Mouse (Mus musculus) c-Kit-positive CD71-positive TER-119-positive erythroid progenitor cells, embryonic 14.5 days (primary cell): Measurements from ENCODE around the gene Sh3gl3.
A peak's percentile ranks its signal among the peaks of the same experiment; 100 is the strongest.

Source experiments
- DNase-seq: peaks from one replicate; pipeline ENCODE4 v3.0.0-alpha.2; 2013; ENCODE audit warnings: low spot score

The Sh3gl3 gene

GRCm38 (mm10) chr7:82173540-82173939 lies at the start of gene Sh3gl3:
Gene Sh3gl3, plus strand, starts transcription at chr7:82173840.
- DNase-seq: no peak

GRCm38 (mm10) chr7:82138196-82138595 lies 35.4 kb upstream of the Sh3gl3 start:
- no peak for DNase-seq

DNA sequence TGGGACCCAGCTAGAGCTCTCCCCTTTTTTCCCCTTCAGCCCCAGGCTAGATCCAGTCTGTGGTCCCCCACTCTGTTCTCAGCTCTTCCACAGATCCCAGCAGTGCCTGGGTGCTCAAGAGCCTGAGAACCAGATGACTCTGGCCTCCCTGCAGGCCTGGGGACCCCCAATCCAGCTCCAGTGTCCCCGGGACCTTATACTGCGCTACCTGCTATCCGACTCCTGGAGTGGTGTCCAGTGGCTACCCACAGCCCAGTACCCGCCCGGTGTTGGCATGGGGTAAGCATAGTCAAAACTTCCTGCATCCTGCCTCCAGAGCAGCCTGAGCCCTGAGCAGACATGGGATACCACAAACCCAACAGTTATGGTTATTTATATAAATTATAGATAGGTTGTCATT lies 26.5 kb upstream of the Sh3gl3 start:
- no peak for DNase-seq

- no peak for DNase-seq
Measured at GRCm38 (mm10) chr7:82164681-82165080, 9.0 kb upstream of the Sh3gl3 start.

GRCm38 (mm10) chr7:82174571-82175326 lies 1.1 kb downstream of the Sh3gl3 start:
- peak; percentile 5 for DNase-seq

- no peak for DNase-seq
Measured at GRCm38 (mm10) chr7:82175327-82175721, 1.7 kb downstream of the Sh3gl3 start.

DNA sequence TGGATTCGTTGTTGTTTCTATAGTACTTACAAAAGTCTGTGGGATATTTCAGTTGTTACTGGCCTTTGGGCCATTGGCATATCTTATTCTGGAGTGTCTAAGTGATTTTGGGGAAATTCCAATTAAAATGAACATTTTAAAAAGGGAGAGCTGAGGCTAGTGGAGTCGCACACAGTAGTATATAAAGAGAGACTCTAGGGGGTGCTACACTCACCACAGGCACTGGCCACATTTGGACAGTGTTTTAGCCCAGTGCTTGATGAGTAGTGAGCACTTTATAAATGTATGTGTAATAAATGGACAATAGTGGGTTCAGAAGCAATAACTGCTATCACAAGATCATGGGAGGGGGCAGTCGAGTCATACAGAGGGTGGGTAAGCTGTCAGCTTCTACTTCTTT lies 2.6 kb downstream of the Sh3gl3 start:
- DNase-seq: no peak

- no peak for DNase-seq
Measured at GRCm38 (mm10) chr7:82177336-82177735, 3.7 kb downstream of the Sh3gl3 start.

DNA sequence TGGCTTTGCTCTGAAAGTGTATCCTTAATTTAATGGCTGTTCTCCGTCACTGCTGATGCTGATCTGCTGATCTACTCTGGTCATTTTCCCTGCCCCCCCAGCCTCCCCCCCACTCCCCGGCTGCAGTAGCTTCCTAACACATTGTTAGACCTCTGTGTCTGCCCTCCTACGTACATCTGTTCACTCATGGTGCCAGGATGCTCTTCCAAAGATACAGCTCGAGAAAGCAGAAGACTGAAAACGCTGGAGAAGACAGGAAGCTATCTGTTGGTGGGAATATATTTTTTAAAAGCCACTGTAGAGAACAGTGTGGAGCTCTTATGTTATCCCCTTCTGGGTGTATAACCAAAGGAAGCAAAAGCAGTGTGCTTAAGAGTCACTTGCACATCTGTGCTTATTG lies 7.3 kb downstream of the Sh3gl3 start:
- DNase-seq: no peak

- DNase-seq: no peak
Measured at GRCm38 (mm10) chr7:82182781-82183180, 9.1 kb downstream of the Sh3gl3 start.

- no peak for DNase-seq
Measured at GRCm38 (mm10) chr7:82191604-82192003, 18.0 kb downstream of the Sh3gl3 start.

- DNase-seq: no peak
Measured at GRCm38 (mm10) chr7:82192512-82192911, 18.9 kb downstream of the Sh3gl3 start.

DNA sequence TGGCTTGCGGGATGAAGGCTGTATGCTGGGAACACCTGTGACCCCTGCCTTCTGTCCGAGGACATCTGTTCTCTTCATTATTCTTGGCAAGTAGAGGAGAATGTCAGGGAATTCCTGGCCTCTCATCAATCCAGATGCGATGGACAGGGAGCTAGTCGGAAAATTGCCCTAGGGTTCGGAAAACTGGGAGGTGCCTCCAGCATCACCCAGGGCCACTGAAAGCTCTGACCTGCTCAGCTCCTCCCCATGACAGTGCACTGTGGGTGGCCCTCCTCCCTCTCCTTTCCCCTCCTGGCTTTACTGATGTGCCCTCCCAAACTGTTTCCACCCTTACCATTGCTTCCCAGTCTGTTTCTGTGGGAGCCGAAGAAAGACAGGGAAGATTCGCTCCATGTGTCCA lies 29.5 kb downstream of the Sh3gl3 start:
- DNase-seq: no peak

DNA sequence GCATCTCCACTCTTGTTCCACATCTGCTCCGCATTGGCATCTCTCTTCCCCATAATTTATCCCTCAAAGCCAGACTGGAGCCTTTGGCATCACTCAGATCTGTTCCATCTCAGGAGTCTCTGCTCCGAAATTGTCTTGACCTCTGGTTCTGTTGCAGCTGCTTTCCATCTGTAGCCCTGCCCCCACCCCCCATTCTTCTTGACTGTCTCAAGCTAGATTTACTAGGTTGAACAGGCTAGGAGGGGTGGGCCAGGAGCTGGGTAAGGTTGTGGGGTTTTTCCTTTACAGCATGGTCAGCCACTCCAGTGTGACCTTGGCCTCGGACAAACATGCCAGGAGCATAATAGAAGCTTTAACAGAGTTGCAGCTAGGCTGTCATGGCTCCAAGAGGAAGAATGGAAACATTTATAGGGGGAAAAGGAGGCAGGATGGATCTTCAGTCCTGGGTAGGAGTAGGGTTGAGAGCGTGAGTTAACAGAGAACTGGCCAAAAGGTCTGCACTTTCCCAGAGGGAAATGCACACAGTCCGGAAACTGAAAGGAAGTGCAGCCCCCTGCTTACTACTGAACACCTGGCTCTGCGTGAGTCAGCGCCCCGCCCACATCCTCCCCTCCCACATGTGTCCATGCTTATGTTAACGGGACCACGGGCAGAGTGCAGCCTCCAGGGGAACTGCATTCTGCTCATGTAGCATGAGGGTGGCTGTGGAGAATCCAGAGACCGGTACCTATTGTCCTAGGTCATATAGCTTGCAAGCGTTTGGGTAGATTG lies 30.6 kb downstream of the Sh3gl3 start:
- no peak for DNase-seq

DNA sequence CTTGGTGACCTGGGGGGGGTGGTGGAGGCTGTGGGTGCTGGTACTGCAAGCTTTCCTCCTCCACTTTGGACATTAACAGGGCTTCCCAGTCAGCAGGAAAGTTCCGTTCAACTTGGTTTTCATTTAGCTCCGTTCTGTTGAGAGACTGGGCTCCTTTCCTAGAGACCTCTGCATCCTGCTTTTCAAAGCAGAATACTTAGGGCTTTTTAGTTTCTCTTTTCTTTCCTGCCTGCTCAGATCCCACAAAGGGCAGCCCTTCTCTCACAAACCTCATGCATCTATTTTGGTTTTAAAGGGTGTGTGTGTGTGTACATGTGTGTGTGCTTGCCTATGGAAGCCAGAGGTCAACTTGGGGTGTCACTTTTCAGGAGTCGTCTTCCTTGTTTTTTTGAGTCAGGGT lies 31.3 kb downstream of the Sh3gl3 start:
- DNase-seq: no peak

GRCm38 (mm10) chr7:82206787-82207186 lies 33.1 kb downstream of the Sh3gl3 start:
- DNase-seq: no peak

GRCm38 (mm10) chr7:82221380-82221933 lies 47.8 kb downstream of the Sh3gl3 start:
- no peak for DNase-seq

- DNase-seq: no peak
Measured at GRCm38 (mm10) chr7:82223906-82224846, 50.5 kb downstream of the Sh3gl3 start.

GRCm38 (mm10) chr7:82233201-82233600 lies 59.6 kb downstream of the Sh3gl3 start:
- no peak for DNase-seq

GRCm38 (mm10) chr7:82234010-82234897 lies 60.6 kb downstream of the Sh3gl3 start:
- no peak for DNase-seq

DNA sequence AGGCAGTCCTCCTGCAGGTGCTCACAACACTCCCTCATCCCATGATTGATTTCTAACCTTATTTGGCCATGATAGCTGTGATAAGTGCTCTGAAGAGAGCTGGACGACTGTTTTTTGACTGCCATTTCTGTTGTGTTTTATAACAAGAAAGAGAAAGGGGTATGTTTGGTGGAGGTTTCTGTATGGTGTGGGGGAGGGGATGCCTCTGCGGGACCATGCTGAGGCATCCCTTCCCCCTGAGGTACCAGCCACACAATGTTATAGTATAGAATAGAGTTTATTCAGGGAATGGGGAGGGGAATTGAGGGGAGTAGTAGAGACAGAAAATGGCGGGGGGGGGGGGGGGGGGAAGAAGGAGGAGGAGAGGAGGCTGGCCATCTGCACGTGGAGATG lies 61.3 kb downstream of the Sh3gl3 start:
- DNase-seq: no peak
